In the genomic region with DNA sequence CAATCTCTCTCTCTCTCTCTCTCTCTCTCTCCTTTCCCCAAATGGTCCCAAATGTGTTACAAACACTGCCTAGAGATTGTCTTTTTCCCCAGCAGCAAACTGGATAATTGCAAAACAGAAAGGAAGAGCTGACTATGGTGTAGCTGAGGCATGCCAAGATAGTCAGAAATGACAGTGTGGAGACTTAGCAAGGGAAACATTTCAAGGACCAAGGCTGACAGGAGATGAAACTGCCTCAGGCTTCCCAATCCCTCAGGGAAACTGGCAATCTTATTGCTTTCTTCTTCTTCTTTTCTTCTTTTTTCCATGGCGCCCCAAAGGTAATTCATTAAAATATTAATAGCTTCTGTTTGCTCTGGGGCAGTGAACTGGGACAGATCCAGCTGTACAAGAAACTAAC, we compare ENCODE assay signal across 5 mouse cellular contexts.
"Had no signal": no experiment of that assay in that cellular context is flagged by ENCODE, and none has a peak within 500 bp of the region (broad histone marks: within the 10 kb centered on the region; RNA-seq: fewer than 3 reads in every experiment).

No protein-coding gene starts in this region.

- H3K9ac ChIP-seq: liver, embryonic 15.5 days; neural tube, embryonic 12.5 days had no signal

- H3K27me3 ChIP-seq: liver, embryonic 15.5 days; neural tube, embryonic 12.5 days had no signal

- H3K36me3 ChIP-seq: limb, embryonic 10.5 days; liver, embryonic 15.5 days; neural tube, embryonic 12.5 days had no signal

- H3K4me3 ChIP-seq: limb, embryonic 10.5 days; liver, embryonic 15.5 days; myocyte; neural tube, embryonic 12.5 days had no signal

- H3K4me1 ChIP-seq: liver, embryonic 15.5 days had no signal

- H3K9me3 ChIP-seq: limb, embryonic 10.5 days; liver, embryonic 15.5 days; neural tube, embryonic 12.5 days had no signal

- H3K4me2 ChIP-seq: liver, embryonic 11.5 days; liver, embryonic 15.5 days had no signal

- H3K27ac ChIP-seq: limb, embryonic 10.5 days; liver, embryonic 15.5 days; neural tube, embryonic 12.5 days had no signal
